Mouse (Mus musculus): ENCODE results near the gene Arg2.
"Not testable (repeated sequence)": the region's sequence is repeated elsewhere in the genome, so short reads cannot be mapped to it uniquely, and the experiment has no call there.

Gene Arg2

GRCm38 (mm10) chr12:79171269-79171995, 40.9 kb downstream of the Arg2 start:
- no peak for DNase-seq (ENCODE audit: inconsistent ontology term)

GRCm38 (mm10) chr12:79172019-79172941, 41.7 kb downstream of the Arg2 start, which contains the start of gene Vti1b:
Vti1b (minus strand) TSS chr12:79172667.
- DNase-seq (ENCODE audit: inconsistent ontology term) = peak; percentile 95

- DNase-seq (ENCODE audit: inconsistent ontology term) = no peak
These were observed 43.1 kb downstream of the Arg2 start for GRCm38 (mm10) chr12:79173721-79174120.

GRCm38 (mm10) chr12:79175998-79176397, 45.4 kb downstream of the Arg2 start:
- DNase-seq (ENCODE audit: inconsistent ontology term) = no peak

GRCm38 (mm10) chr12:79185160-79185559, 54.6 kb downstream of the Arg2 start:
- DNase-seq (ENCODE audit: inconsistent ontology term) = not testable (repeated sequence)

- peak; percentile 66 for DNase-seq (ENCODE audit: inconsistent ontology term)
These were observed 60.5 kb downstream of the Arg2 start for GRCm38 (mm10) chr12:79190931-79191673.

- peak; percentile 79 for DNase-seq (ENCODE audit: inconsistent ontology term)
These were observed 61.1 kb downstream of the Arg2 start for GRCm38 (mm10) chr12:79191701-79192100.

- DNase-seq (ENCODE audit: inconsistent ontology term) = no peak
These were observed 61.6 kb downstream of the Arg2 start, which contains the start of gene Rdh11 for GRCm38 (mm10) chr12:79192193-79192592. Rdh11 (minus strand) TSS chr12:79192293.

GRCm38 (mm10) chr12:79193441-79193840, 62.9 kb downstream of the Arg2 start:
- DNase-seq (ENCODE audit: inconsistent ontology term) = peak; percentile 49

- no peak for DNase-seq (ENCODE audit: inconsistent ontology term)
These were observed 66.5 kb downstream of the Arg2 start for GRCm38 (mm10) chr12:79197105-79197504.

- no peak for DNase-seq (ENCODE audit: inconsistent ontology term)
These were observed 71.3 kb downstream of the Arg2 start for GRCm38 (mm10) chr12:79201882-79202281.

Data from Muller cell, postnatal 12 days (primary cell).